Mouse (Mus musculus) liver, embryonic 14.5 days (tissue): ENCODE measurements around the gene Fgl2. TPM values are rescaled to one million over a fixed set of nuclear protein-coding genes. Genes with fewer than 3 reads are reported as not detected.
"Not testable (repeated sequence)": the region's sequence is repeated elsewhere in the genome, so short reads cannot be mapped to it uniquely, and the experiment has no call there.

Source experiments
- ATAC-seq: fragments of 200-750 bp; cut with Nextera tagmentation; 2 replicates; pipeline ENCODE4 v1.8.0; 2017; ENCODE audit warnings: moderate number of reproducible peaks, mild to moderate bottlenecking, moderate library complexity; ENCODE audit not compliant: insufficient read depth
- DNase-seq, 3 experiments: peaks; one replicate each; pipeline ENCODE4 v3.0.0-alpha.2; 2012 to 2013; ENCODE audit warnings: low read depth in 3 of 3, low spot score in 3 of 3
- H3K27ac ChIP-seq: fragments of 300-500 bp; sonication (generic); 2 replicates; pipeline ENCODE4 v1.5.1; 2014; ENCODE audit warnings: moderate library complexity, mild to moderate bottlenecking, control low read depth, inconsistent platforms
- H3K27me3 ChIP-seq: fragments of 300-500 bp; sonication (generic); 2 replicates; pipeline ENCODE4 v1.6.1; 2014; ENCODE audit warnings: mild to moderate bottlenecking, low read length, moderate library complexity; ENCODE audit not compliant: control insufficient read depth, insufficient read depth
- H3K36me3 ChIP-seq: fragments of 300-500 bp; sonication (generic); replicated peaks from 2 replicates; pipeline ENCODE4 v1.6.1; 2014; ENCODE audit warnings: low read depth; ENCODE audit not compliant: control insufficient read depth, insufficient read depth
- H3K4me1 ChIP-seq, 2 experiments: fragments of 200-500 bp in 1 of 2; fragments of 300-500 bp in 1 of 2; sonication (generic) in 1 of 2; replicated peaks; 2 replicates each; pipeline ENCODE4 v1.6.1; 2012 to 2014; ENCODE audit warnings: antibody characterized with exemption in 1 of 2, inconsistent platforms in 1 of 2, low read length in 1 of 2; ENCODE audit not compliant: control insufficient read depth in 2 of 2, insufficient read depth in 2 of 2
- H3K4me2 ChIP-seq: fragments of 300-500 bp; sonication (generic); 2 replicates; pipeline ENCODE4 v1.6.1; 2014; ENCODE audit warnings: low read depth, mild to moderate bottlenecking, control low read depth, moderate library complexity
- H3K4me3 ChIP-seq, 2 experiments: fragments of 200-500 bp in 1 of 2; fragments of 300-500 bp in 1 of 2; sonication (generic) in 1 of 2; 2 replicates each; pipeline ENCODE4 v1.5.1; 2012 to 2014; ENCODE audit warnings: low read depth in 2 of 2, low read length in 2 of 2, mild to moderate bottlenecking in 2 of 2, control low read depth in 1 of 2, inconsistent platforms in 1 of 2, moderate library complexity in 1 of 2; ENCODE audit not compliant: insufficient read depth in 1 of 2
- H3K9ac ChIP-seq: fragments of 300-500 bp; sonication (generic); replicated peaks from 2 replicates; pipeline ENCODE4 v1.6.1; 2014; ENCODE audit warnings: mild to moderate bottlenecking, control low read depth, moderate library complexity
- H3K9me3 ChIP-seq: fragments of 300-500 bp; sonication (generic); 2 replicates; pipeline ENCODE4 v1.6.1; 2016; ENCODE audit warnings: low read length, mixed read lengths; ENCODE audit not compliant: control insufficient read depth
- CTCF ChIP-seq: IDR thresholded peaks from 2 replicates; pipeline ENCODE4 v1.5.1; 2016; ENCODE audit warnings: antibody characterized with exemption, low read depth, control low read depth
- EP300 ChIP-seq: IDR thresholded peaks from 2 replicates; pipeline ENCODE4 v1.6.1; 2016; ENCODE audit warnings: antibody characterized with exemption, low read depth
- WGBS: fragments of 180-500 bp; shearing (Covaris S2); extraction: QIAGEN DNeasy Blood & Tissue Kit; methylation state at CpG from one replicate; pipeline ENCODE4 v1.1.7; 2014; ENCODE audit not compliant: insufficient replicate concordance; 5-methylcytosine and 5-hydroxymethylcytosine counted together
- polyA plus RNA-seq, 2 experiments: library from polyadenylated mRNA; depleted of rRNA in 1 of 2; stranded (reverse) in 1 of 2; unstranded in 1 of 2; fragments of >200 nt; fragmentation: Nextera tagmentation in 1 of 2; extraction: Ambion mirVana in 1 of 2; gene quantifications; 2 replicates each; pipeline versions ENCODE4 v1.2.1 to v1.2.3; 2012 to 2014

The Fgl2 gene
- polyA plus RNA-seq, 2 experiments: 1.1 to 1.7 TPM

GRCm38 (mm10) chr5:21332119-21332518 is 40.3 kb upstream of the Fgl2 start:
- 0 out of 4 replicates have a peak, but pooled peaks cover 0 to 1% of the 10 kb centered on the region in 2 experiments for H3K4me1 ChIP-seq
- no peaks in the 10 kb centered on the region for H3K27me3 ChIP-seq
- no peaks in the 10 kb centered on the region for H3K9me3 ChIP-seq
- H3K9ac ChIP-seq: no peak overlapping the region
- H3K4me2 ChIP-seq: no peak overlapping the region
- TF ChIP-seq CTCF (no peak), EP300 (no peak)
- DNase-seq (no peak), ATAC-seq (no peak)
- WGBS: 11% methylated on average over 1 of the region's 1 CpGs
- H3K27ac ChIP-seq: no peak overlapping the region
- H3K4me3 ChIP-seq: no peak overlapping the region
- no peaks in the 10 kb centered on the region for H3K36me3 ChIP-seq

DNA sequence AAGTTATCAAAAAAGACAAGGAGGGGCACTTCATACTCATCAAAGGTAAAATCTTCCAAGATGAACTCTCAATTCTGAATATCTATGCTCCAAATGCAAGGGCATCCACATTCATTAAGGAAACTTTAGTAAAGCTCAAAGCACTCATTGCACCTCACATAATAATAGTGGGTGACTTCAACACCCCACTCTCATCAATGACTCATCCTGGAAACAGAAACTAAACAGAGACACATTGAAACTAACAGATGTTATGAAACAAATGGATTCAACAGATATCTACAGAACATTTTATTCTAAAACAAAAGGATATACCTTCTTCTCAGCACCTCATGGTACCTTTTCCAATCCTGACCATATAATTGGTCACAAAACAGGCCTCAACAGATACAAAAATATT is 30.2 kb upstream of the Fgl2 start:
- not testable (repeated sequence) for H3K27ac ChIP-seq, H3K36me3 ChIP-seq, H3K4me1 ChIP-seq, H3K4me3 ChIP-seq, H3K9ac ChIP-seq, H3K27me3 ChIP-seq, DNase-seq, ATAC-seq, H3K4me2 ChIP-seq, H3K9me3 ChIP-seq

DNA sequence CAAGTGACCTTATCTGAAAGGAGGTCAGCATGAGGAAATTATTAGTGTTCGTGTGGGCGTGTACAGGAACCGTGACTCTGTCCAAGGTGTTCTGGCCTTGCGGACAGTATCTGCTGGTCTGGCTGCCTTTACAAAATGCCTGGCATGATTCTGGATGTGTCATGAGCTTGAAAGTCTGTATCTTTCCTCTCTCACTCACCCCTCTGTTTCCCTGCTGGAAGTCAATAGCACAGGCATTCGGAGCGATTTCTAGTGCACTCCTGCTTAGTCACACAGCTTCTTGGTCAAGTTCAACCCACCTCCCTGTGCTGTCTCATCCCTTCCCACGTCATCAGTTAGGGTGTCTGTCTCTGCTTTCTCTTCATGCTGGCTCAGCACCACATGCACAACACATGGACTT is 24.1 kb upstream of the Fgl2 start:
- Histone ChIP-seq H3K27ac (no peak overlapping the region), H3K4me3 (no peak overlapping the region), H3K9me3 (no peaks in the 10 kb centered on the region), H3K4me2 (no peak overlapping the region), H3K27me3 (no peaks in the 10 kb centered on the region), H3K36me3 (no peaks in the 10 kb centered on the region), H3K4me1 (no peaks in the 10 kb centered on the region), H3K9ac (no peak overlapping the region)
- TF ChIP-seq EP300 (no peak), CTCF (no peak)
- WGBS: 64% methylated on average over 7 of the region's 7 CpGs
- DNase-seq (no peak), ATAC-seq (no peak)

DNA sequence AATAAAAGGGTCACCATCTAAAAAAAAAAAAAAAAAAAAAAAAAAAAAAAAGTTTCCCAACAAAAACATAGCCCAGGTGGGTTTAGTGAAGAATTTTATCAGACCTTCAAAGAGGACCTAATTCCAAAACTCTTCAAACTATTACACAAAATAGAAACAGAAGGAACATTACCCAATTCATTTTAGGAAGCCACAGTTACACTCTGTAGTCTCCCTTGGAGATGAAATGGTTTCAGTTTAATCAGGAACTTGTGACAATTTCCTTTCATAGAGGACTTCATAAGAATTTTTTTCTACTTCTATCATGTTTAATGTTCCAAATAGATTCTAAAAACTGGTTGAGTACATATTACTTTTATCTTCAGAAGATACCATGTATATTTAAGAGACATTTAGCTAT is 20.8 kb upstream of the Fgl2 start:
- ATAC-seq (no peak), DNase-seq (no peak)
- no peaks in the 10 kb centered on the region for H3K36me3 ChIP-seq
- no peak overlapping the region for H3K4me2 ChIP-seq
- H3K9ac ChIP-seq: no peak overlapping the region
- H3K4me1 ChIP-seq: peaks cover 0 to 3% of the 10 kb centered on the region in 2 experiments; a peak in 1 of 4 replicates
- H3K27ac ChIP-seq: no peak overlapping the region
- no peaks in the 10 kb centered on the region for H3K27me3 ChIP-seq
- no peak for TF ChIP-seq EP300
- TF ChIP-seq CTCF: no peak
- H3K4me3 ChIP-seq: no peak overlapping the region
- H3K9me3 ChIP-seq: no peaks in the 10 kb centered on the region

DNA sequence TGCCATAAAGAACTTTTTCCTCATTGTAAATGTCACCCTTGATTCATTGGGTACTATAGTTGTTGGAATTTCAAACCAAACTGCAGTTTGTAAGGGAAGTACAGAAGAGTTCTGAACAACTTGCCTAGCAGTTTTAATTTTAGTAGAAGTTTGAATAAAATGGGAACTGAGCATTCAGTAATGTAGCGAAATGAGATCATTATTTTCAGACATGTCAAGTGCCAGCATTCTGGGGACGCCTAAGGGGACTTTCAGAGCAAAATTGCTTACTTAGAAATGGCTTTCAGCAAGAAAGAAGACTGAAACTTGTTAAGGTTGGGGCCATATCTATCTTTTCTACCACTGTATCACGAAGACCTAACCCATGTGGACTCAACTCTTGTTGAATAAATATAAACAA is 13.8 kb upstream of the Fgl2 start:
- Histone ChIP-seq H3K4me3 (no peak overlapping the region), H3K4me1 (peaks cover 0 to 3% of the 10 kb centered on the region in 2 experiments; a peak in 1 of 4 replicates), H3K36me3 (no peaks in the 10 kb centered on the region), H3K9ac (no peak overlapping the region), H3K9me3 (no peaks in the 10 kb centered on the region), H3K27me3 (no peaks in the 10 kb centered on the region), H3K27ac (no peak overlapping the region), H3K4me2 (no peak overlapping the region)
- no peak for DNase-seq
- ATAC-seq: no peak
- WGBS: 52% methylated on average over 3 of the region's 3 CpGs
- TF ChIP-seq CTCF: no peak
- no peak for TF ChIP-seq EP300

DNA sequence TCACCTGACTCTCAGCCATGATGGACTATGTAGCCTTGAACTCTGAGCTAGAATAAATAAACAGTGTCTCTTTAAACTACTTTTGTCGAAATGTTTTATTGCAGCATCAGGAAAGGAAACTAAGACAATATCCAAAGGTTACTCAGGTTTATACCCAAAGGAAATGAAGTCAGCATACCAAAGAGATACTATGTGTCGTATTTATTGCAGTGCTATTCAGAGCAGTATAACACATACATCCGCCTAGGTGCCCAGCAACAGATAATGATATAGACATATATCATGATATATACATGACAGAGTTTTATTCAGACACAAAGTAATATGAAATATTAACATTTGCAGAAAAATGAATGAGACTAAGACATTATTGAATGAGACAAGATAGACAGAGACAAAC is 9.1 kb upstream of the Fgl2 start:
- H3K4me1 ChIP-seq: no peaks in the 10 kb centered on the region
- H3K4me3 ChIP-seq: no peak overlapping the region
- H3K27me3 ChIP-seq: no peaks in the 10 kb centered on the region
- ATAC-seq (no peak), DNase-seq (no peak)
- WGBS: 51% methylated on average over 3 of the region's 3 CpGs
- TF ChIP-seq EP300 (no peak), CTCF (no peak)
- no peaks in the 10 kb centered on the region for H3K9me3 ChIP-seq
- H3K36me3 ChIP-seq: no peaks in the 10 kb centered on the region
- no peak overlapping the region for H3K4me2 ChIP-seq
- H3K9ac ChIP-seq: no peak overlapping the region
- H3K27ac ChIP-seq: no peak overlapping the region
